Mouse (Mus musculus) megakaryocyte, embryonic 14.5 days (primary cell): ENCODE measurements around the gene Ccnt1. TPM values are rescaled to one million over a fixed set of nuclear protein-coding genes. Genes with fewer than 3 reads are reported as not detected.

Source experiments
- H3K27me3 ChIP-seq: replicated peaks from 2 replicates; pipeline ENCODE3; 2012; ENCODE audit warnings: inconsistent platforms
- H3K36me3 ChIP-seq: replicated peaks from 2 replicates; pipeline ENCODE3; 2012; ENCODE audit warnings: low read length, inconsistent platforms, mixed read lengths
- H3K4me1 ChIP-seq: 2 replicates; pipeline ENCODE4 v1.6.1; 2012; ENCODE audit warnings: inconsistent platforms
- H3K4me3 ChIP-seq: replicated peaks from 2 replicates; pipeline ENCODE3; 2012; ENCODE audit warnings: moderate library complexity, mild to moderate bottlenecking, inconsistent platforms
- H3K9me3 ChIP-seq: 2 replicates; pipeline ENCODE4 v1.6.1; 2012; ENCODE audit warnings: inconsistent platforms
- FLI1 ChIP-seq: IDR thresholded peaks from 2 replicates; pipeline ENCODE4 v1.6.1; 2012; ENCODE audit warnings: low read length, inconsistent platforms, mixed read lengths
- GATA1 ChIP-seq: IDR thresholded peaks from 3 replicates; pipeline ENCODE4 v1.6.1; 2012; ENCODE audit warnings: mixed read lengths, low read length, inconsistent platforms, borderline replicate concordance
- polyA plus RNA-seq: library from polyadenylated mRNA; stranded (reverse); fragments of >175 nt; gene quantifications from 2 replicates; pipeline ENCODE4 v1.2.3, GENCODE M21; 2012; ENCODE audit warnings: low replicate concordance; ENCODE audit not compliant: insufficient read depth

Ccnt1 gene
- polyA plus RNA-seq, 1 experiment: 5.1 TPM

DNA sequence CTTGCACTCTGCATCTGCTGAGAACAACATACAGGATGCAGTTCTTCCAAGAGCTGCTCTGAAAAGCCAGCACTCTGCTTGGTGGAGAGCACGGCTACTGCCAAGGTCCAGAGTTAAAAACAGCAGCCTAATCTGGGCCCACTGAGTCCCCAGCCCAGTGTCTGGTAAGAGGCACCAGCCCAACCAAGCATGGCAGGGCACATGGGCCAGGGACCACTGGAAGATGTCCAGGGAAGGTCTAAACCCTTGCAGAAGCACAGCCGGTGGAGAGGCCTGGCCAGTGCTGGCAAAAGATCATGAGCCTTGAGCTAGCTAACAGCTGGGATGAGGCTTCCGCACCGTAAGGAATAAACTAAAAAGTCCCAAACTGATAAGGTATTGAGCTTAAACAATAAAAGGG lies 14.8 kb downstream of the Ccnt1 start:
- Histone ChIP-seq H3K36me3 (peaks cover 90% of the 10 kb centered on the region), H3K9me3 (no peaks in the 10 kb centered on the region), H3K27me3 (no peaks in the 10 kb centered on the region), H3K4me1 (peaks cover 11% of the 10 kb centered on the region), H3K4me3 (no peak overlapping the region)
- no peak for TF ChIP-seq FLI1
- TF ChIP-seq GATA1: no peak

DNA sequence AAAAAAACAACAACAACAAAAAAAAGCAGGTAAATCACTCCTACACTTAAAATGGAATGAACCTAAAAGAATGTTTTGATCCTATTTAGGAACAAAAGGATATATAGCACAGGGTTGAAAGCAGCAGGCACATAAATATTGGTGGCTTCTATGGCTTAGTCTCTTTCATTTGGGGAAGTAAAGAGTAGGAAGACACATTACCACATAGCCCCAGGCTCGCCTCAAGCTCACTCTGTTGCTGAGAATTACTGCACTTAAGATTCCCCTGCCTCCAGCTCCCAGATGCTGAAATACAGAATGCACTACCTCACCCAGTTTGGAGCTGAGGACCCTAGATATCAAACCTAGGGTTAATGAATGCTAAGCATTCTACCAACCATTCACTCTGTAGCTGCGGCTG lies 18.0 kb downstream of the Ccnt1 start:
- TF ChIP-seq FLI1 (no peak), GATA1 (no peak)
- H3K9me3 ChIP-seq: no peaks in the 10 kb centered on the region
- no peak overlapping the region for H3K4me3 ChIP-seq
- H3K4me1 ChIP-seq: peaks cover 11% of the 10 kb centered on the region
- no peaks in the 10 kb centered on the region for H3K27me3 ChIP-seq
- peaks cover 90% of the 10 kb centered on the region for H3K36me3 ChIP-seq

DNA sequence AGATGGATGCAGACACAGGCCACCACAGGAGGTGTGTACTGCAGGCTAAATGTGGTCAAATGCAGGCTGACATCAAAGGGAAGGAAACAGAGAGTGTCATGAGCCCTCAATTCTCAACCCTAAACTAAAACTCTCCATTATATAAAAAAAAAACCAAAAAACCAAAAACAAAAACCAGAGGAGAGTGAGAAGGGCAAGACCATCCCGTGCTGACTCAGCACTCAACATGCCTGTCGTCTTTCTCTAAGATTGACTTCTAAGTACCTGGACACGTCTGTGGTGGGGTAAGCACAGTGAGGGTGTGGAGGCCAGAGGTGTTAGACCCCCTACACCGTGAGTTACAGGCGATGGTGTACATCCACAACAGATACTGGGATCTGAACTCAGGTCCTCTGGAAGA lies 23.9 kb downstream of the Ccnt1 start:
- H3K9me3 ChIP-seq: no peaks in the 10 kb centered on the region
- no peak for TF ChIP-seq GATA1
- no peak for TF ChIP-seq FLI1
- H3K27me3 ChIP-seq: no peaks in the 10 kb centered on the region
- no peak overlapping the region for H3K4me3 ChIP-seq
- H3K36me3 ChIP-seq: peaks cover 95% of the 10 kb centered on the region
- H3K4me1 ChIP-seq: peaks cover 22% of the 10 kb centered on the region

- Histone ChIP-seq H3K4me3 (no peak overlapping the region), H3K36me3 (peaks cover 95% of the 10 kb centered on the region), H3K4me1 (peaks cover 30% of the 10 kb centered on the region), H3K9me3 (no peaks in the 10 kb centered on the region), H3K27me3 (no peaks in the 10 kb centered on the region)
- no peak for TF ChIP-seq FLI1
- TF ChIP-seq GATA1: no peak
Measured at GRCm38 (mm10) chr15:98545151-98545550, 25.6 kb downstream of the Ccnt1 start.

GRCm38 (mm10) chr15:98543341-98543740 lies 27.4 kb downstream of the Ccnt1 start:
- Histone ChIP-seq H3K4me1 (peaks cover 30% of the 10 kb centered on the region), H3K27me3 (no peaks in the 10 kb centered on the region), H3K9me3 (no peaks in the 10 kb centered on the region), H3K4me3 (no peak overlapping the region), H3K36me3 (peaks cover 96% of the 10 kb centered on the region)
- TF ChIP-seq FLI1 (no peak), GATA1 (no peak)

DNA sequence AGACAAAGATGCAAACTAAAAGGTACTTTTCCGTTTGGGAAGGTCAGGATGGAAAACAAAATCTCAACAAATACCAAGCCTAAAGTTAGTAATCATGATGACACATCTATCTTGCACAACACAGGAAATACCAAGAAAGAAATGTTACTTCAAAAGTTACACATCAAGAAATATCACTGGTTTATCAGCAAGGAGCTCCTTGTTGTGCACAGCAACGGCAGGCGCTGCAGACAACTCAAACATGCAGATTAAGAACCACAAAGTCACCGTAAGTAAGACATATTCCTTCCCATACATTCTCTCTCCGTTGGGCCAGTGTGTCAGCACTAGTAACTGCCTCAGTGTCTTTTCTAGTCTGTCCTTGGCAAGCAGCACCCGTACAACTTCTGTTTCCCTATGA lies 29.7 kb downstream of the Ccnt1 start:
- Histone ChIP-seq H3K27me3 (no peaks in the 10 kb centered on the region), H3K36me3 (peaks cover 78% of the 10 kb centered on the region), H3K9me3 (no peaks in the 10 kb centered on the region), H3K4me1 (peaks cover 53% of the 10 kb centered on the region), H3K4me3 (peak overlapping the region; percentile 64)
- no peak for TF ChIP-seq FLI1
- no peak for TF ChIP-seq GATA1

DNA sequence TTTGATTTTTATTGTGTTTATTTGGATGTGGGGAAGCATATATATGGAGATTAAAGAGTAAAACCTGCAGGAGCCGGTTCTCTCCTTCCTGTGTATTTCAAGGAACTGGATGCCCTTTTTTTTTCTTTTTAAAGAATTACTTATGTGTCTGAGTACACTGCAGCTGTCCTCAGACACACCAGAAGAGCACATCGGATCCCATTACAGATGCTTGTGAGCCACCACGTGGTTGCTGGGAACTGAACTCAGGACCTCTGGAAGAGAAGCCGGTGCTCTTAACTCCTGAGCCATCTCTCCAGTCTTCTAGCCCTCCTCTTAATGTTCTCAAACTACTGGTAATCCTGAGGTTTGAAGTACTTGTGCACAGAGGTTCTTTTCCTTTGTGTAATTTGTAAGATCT lies 32.8 kb downstream of the Ccnt1 start:
- H3K27me3 ChIP-seq: no peaks in the 10 kb centered on the region
- peaks cover 47% of the 10 kb centered on the region for H3K36me3 ChIP-seq
- peaks cover 46% of the 10 kb centered on the region for H3K4me1 ChIP-seq
- H3K9me3 ChIP-seq: no peaks in the 10 kb centered on the region
- no peak overlapping the region for H3K4me3 ChIP-seq
- TF ChIP-seq FLI1: no peak

DNA sequence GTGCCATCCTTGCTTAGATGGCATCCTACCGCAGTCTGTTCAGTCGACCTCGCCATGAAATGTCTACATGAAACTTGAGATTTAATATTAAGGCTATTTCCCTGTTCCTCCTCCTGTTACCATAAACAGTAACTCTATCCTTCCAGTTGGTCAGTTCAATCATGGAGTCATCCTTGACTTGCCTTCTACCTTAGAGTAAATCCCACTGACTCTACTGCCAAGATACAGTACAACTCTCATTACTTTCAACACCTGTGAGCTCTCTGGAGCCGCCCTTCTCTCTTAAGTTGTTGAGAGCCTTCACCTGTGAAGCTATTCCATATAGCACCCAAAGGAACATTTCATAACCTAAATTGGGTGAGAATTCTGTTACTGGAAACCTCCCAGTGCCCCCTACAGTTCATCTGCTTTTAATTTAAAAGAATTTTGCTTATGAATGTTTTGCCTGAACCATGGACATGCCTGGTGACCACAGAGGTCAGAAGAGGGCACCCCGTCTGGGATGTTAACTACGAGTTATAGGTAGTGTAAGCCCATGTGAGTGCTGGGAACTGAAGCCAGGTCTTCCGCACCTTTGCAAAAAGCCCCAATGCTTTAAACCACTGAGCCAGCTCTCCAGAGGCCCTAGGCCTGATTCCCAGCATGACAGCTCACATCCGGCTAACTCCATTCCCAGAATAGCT lies 33.8 kb downstream of the Ccnt1 start:
- H3K27me3 ChIP-seq: no peaks in the 10 kb centered on the region
- H3K9me3 ChIP-seq: no peaks in the 10 kb centered on the region
- peaks cover 52% of the 10 kb centered on the region for H3K4me1 ChIP-seq
- peaks cover 39% of the 10 kb centered on the region for H3K36me3 ChIP-seq
- no peak for TF ChIP-seq FLI1
- TF ChIP-seq GATA1: no peak
- no peak overlapping the region for H3K4me3 ChIP-seq

GRCm38 (mm10) chr15:98535921-98536320 lies 34.8 kb downstream of the Ccnt1 start:
- TF ChIP-seq FLI1 (no peak), GATA1 (no peak)
- Histone ChIP-seq H3K27me3 (no peaks in the 10 kb centered on the region), H3K4me3 (no peak overlapping the region), H3K36me3 (peaks cover 39% of the 10 kb centered on the region), H3K4me1 (peaks cover 54% of the 10 kb centered on the region), H3K9me3 (no peaks in the 10 kb centered on the region)

- no peak for TF ChIP-seq FLI1
- TF ChIP-seq GATA1: no peak
- H3K4me3 ChIP-seq: peak within 1 kb of the TSS; percentile 98
- peaks cover 49% of the 10 kb centered on the region for H3K4me1 ChIP-seq
- no peaks in the 10 kb centered on the region for H3K27me3 ChIP-seq
- H3K36me3 ChIP-seq: peaks cover 39% of the 10 kb centered on the region
- no peaks in the 10 kb centered on the region for H3K9me3 ChIP-seq
Measured at GRCm38 (mm10) chr15:98533881-98534627, 36.7 kb downstream of the Ccnt1 start, which contains the start of gene Kansl2. Kansl2 (minus strand) TSS chr15:98534264.
